Mouse (Mus musculus): ENCODE measurements around the gene Hibadh.
A peak's percentile ranks its signal among the peaks of the same experiment; 100 is the strongest.

Hibadh gene

DNA sequence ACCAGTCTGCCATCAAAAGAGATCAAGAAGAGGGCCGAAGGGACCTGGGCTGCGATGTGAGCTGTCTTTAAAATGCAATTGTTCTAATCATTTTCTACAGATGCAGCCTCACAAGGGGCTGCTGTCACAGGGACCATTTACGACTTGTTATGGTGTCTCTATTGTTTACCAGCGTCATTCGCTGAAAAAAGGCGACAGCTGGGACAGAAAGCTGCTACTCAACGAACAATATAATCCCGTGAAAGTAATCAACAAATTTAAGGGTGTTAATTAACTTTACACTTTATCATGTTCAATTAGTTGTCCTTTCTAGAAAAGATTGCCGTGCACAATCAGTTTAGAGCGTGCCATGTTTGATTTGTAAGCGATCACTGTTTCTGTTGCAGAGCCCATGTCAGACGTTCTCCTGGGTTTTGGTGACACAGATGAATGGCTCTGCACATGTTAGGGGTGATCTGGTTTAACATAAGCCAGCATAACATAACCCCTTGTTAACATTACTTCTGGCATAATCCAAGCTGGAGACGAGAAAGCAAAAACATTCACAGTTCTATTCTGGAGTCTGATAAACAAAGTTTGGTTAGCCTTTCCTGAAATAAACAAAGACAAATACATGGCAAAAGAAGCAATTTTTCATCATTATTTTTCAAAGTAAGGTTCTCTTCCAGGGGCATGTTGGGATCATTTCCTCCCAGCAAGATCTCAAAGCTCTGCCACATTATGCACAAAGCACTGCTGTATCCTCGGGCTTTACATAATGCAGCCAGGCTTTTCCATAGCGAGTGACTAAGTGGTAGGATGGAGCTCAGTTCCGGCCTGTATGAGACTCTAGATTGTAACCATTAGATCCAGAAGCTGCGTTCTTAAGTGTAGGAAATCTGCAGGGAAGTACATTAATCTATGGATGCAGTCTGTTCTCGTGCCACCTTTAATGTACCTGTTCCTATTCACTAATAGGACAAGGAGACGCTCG lies 72.6 kb downstream of the Hibadh start:
- DNase-seq: no peak

DNA sequence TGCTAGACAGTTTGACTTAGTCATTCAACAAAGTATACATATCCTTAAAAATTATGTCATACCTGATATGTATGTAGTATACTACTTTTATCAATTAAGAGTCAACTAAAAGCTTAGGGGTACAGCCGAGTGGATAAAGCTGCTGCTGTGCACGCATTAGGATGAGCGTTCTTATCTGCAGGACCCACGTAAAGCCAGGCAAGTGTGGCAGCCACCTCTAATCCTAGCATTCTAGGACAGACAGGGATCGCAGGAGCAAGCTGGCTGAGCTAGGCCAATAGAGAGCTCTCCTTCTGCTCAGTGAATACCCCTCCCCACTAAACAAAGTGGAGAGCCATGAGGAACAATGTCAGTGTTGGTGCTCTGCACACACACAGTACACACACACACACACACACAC lies 75.0 kb downstream of the Hibadh start:
- no peak for DNase-seq

DNA sequence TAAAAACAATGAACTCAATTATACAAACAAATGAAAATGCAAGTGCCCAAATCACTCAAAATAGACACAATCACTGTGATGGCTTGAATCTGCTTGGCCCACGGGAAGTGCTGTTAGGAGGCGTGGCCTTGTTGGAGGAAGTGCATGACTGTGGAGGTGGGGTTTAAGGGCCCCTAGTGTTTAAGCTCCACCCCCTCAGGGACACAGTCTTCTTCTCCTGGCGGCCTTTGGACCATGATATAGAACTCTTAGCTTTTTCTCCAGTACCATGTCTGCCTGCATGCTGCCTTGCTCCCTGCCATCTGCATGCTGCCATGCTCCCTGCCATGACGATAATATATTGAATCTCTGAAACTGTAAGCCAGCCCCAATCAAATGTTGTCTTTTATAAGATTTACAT lies 77.2 kb downstream of the Hibadh start:
- DNase-seq: no peak

DNA sequence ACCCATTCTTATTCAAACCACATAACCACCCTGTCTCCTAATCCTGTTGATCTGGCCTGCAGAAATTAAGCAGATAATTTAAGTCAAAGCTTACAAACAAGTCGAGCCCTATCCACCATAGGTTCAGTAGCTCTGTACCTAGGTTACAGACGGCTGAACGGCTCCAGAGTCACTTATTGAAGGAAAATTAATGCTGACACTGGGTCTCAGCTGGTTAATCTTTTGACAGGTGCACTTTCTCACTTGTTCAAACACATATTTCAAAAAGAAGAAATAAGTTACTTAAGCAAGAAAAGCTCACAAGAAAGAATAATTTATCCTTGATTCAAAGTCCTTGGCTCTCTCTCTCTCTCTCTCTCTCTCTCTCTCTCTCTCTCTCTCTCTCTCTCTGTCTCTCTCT lies 81.1 kb downstream of the Hibadh start:
- DNase-seq: no peak

DNA sequence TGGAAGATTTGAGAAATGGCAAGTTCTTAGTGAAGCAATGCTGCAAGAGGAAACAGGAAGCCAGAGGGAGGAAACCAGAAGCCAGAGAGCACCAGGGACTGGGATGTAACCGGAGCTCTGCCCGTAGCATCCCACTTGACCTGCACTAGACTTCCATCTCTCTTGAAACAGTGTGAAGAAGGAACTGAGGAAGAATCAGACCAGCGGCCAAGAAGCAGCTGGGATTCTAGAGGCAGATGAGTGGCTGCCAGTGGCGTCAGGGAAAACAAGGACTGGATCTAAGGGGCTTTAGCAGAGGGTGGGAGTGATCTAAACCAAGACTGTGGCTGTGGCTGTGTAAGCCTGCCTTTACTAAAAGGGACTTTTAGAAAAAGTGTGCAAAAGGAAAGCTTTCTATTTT lies 95.8 kb downstream of the Hibadh start:
- no peak for DNase-seq

DNA sequence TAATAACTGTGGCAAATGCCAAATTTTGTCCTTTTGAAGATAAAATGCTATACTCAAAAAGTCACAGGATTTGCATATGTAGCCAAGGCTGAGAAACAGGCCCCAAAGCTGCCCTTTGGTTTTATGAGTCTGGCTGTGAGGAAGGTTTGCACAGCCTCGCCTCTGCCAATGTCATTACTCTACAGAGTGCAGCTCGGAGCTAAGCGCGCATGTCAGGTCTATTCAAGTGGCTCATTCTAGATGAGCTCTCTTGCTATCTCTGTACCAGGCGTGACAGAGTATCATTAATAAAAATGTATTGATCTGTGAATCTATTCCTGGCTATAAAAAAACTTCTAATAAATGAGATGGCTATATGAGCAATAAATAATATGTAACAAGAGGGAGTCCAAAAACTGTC lies 97.7 kb downstream of the Hibadh start:
- DNase-seq: no peak

DNA sequence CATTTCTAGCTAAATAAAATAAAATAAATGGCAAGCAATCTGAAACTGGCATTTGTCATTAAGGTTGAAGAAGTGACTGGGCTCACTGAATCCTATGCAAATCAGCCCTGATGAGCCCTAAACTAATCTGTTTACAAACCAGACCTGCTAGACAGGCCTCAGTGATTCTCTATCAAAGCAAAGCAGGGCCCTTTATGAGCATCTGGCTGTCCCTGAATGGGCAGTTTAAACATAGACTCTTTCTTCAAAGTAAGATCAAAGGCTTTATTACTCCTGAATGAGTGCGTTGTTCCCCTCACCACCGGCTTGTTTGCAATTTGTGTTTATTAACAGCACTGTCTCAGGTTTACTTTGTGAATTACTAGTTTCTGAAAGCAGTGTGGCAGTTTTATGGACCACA lies 100.3 kb downstream of the Hibadh start:
- no peak for DNase-seq

DNA sequence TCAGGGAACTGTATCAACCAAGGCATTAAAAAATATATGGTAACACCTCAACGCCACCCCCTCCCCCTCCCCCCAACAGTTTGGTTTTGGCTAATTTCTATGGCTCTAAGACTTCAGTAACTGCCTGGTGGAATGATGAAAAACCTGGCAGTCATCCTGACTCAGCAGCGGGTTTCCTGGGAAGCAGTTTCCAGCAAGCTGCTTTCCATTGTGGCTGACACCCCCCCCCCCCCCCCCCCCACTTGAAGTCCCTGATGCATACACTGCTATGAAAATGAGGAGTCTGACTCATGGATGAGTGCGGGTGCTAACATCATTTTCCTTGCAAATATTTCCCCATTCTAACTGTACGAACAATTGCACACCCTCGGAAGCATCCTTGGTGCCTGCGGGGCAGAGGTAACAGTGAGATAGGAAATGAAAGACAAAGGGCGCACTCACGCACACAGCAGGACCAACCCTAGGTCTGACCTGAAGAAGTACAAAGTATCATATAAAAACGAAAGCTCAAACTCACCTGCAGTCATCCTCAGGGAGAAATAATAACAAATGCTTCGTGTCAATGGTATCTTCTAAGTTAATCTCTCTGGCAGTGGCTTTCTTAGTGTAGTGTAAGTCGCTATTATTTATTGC lies 105.0 kb downstream of the Hibadh start:
- DNase-seq: no peak

DNA sequence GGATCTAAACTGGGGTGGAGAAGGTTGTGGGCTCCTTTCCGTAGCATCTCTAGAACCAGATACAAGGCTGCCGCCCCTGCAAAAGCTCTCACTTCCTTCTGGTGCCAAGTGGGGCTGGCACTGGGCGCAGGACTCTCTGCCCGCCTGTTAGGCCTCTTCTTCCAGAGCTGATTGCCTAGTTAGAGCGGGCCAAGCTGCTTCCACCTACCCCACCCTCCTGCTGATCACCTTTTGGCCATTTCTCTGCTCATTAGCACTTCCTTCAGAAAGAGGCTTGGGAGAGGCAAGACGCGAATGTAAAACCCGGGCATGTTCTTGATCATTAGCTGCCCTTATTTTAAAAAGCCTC lies 108.1 kb downstream of the Hibadh start:
- peak; percentile 27 to 29 for DNase-seq

DNA sequence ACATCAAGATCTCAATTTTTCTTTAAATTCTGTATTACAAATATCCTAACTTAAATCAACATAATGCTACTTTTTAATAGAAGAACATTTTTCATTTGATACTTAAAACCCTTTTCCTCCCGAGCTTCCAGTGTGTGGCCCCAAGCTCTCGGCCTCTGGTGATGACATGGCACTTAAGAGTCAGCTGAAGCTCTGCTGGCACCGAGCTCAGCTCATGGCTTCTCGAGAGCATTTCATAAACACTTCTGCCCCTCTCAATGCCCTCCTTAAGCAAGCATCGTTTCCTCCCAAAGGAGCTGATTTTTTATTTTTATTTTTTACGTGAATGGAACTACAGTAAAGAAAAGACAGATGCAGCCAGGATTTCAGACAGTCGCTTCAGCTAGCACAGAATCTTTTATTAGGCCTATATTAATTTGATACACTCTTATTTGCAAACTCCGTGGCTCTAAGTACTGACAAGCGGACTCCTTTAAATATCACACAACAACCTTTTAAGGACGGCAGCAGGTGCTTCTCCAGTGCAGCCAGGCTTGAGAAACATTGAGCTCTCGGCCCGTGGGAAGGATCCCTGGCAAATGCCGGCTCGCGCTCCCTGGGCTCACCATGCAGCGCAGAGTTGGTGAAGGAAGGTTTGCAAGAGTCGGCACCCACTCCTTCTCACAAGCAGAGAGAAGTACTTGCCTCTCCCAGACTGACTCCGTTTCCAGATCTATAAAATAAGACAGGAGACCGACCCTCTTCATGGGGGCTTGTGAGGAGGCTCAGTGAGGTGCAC lies 108.6 kb downstream of the Hibadh start:
- no peak for DNase-seq

DNA sequence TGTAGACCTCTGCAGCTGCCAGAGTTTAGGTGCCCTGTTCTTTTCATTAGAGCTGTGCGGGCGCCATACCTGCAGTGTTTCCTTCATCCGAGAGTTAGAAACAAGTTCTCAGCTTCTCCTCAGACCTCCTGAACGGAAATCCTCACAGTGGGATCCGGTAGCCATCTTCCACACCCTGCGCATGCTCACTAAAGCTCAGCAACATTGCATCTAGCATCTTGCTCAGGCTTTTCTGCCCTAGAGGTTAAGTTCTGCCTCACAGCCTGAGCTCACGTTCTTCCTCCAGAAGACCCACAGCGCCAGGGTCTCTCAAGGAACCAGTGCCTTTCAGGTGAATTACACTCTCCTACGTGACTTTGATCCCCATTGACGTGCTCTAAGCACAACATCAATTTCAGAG lies 109.3 kb downstream of the Hibadh start:
- DNase-seq: no peak

DNA sequence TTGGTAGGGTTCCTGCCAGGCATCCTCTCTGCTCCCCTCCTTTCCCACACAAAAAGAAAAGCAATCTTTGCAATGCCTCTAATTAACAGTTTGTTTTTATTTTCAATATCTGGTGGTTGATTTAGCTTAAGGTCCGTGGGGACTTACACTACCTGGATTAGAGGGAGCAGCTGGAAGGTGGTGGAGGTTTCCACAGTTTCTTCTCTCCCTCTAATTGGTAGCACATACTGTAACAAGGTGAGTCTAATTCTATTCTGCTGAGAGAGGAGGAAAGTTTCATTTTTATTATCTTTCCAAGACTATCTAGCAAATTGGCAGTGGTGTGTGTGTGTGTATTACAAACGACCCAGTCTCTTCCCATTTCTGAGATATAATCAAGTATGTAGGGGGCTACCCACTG lies 116.0 kb downstream of the Hibadh start:
- no peak for DNase-seq

DNA sequence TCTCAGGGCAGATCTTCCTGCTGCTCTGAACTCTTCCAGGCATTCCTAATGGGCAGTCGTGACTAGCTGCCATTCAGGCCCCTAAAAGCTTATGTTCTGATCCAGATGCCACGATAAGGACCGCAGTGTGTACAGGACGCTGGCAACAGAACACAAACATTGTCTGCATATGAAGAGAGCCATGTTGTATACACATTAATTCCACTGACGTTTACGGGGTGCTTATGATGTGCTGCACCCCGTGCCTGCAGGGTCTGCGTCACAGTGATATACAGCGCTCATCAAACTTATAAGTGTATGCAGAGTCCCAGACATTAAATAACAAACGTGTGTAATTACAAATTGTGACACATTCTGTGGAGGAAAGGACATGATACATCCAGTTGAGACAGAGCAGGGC lies 121.5 kb downstream of the Hibadh start:
- DNase-seq: no peak

DNA sequence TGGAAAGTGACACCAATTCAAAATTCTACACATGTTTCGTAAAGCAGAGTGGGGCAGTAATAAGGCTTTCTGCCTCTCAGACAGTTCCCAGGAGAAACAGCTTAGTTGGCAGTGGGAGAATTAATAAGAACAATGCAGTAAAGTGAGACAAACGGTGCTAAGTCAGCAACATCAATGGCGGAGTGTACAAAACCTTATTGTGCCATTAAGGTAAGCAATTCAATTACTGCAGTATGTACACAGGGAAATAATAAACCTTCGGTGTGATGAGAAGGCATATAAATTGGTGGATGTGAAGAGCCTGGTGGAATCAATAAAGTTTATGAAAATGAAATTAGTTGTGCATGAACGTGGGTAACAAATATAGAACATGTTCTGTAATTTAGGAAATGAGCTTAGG lies 122.9 kb downstream of the Hibadh start:
- DNase-seq: no peak

DNA sequence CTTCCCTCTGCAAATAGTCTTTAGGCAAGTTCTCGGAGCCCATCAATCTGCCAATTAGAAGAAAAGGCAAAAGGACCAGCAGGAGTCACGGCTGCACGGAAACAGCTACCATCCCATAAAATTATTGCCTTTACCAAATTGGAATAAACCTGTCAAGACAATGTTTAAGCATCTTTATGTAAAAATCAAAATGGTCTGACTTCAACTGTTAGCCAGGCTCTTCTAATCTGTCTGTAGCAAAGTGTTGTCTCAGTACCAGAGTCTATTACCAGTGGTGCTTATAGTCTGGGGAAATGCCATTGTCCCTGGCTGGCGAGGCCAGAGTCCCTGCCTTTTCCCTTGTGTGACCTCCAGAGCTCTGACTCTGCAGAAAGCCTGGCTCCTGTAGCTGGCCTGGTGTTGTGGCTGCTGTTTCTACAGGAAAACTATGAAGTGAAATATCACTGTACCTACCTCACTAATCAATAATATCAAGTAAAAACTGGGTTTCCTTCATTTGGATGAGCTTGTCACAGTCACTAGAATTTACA lies 126.2 kb downstream of the Hibadh start:
- no peak for DNase-seq

DNA sequence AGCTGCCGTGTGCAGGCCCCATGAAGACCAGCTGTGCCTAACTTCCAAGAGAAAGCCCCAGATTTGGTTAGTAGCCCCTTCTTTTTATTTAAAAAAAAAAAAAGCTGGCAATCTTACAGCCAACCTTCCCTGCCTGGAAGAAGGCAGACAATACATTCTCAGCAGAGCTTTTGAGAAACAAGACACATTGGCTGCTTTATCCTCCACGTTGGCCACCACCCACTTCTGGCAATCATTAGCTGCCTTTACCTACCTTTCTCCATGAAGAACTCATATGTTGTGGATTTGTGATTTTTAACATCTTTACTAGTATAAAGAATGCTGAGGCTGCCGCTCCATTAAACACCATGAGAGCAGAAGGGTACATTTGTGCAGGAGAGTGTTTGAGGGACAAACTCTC lies 131.4 kb downstream of the Hibadh start:
- no peak for DNase-seq

DNA sequence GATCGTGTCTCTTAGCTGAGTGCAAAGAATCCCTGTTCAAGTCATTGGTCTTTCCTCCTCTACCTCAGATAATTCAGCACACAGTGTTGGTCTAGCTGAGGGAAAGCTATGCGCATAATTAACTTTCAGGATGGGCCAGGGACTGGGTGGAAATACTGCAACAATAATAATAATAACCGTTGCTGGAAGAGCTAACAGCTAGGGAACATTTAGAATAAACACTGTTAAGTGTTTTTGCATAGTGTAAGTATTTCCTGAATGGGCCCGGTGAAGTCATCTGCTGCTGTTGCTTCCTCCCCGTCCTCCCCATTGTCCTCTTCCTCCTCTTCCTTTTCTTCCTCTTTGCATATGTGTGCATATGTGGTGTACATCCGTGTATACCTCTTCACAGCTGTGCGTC lies 132.2 kb downstream of the Hibadh start:
- no peak for DNase-seq

DNA sequence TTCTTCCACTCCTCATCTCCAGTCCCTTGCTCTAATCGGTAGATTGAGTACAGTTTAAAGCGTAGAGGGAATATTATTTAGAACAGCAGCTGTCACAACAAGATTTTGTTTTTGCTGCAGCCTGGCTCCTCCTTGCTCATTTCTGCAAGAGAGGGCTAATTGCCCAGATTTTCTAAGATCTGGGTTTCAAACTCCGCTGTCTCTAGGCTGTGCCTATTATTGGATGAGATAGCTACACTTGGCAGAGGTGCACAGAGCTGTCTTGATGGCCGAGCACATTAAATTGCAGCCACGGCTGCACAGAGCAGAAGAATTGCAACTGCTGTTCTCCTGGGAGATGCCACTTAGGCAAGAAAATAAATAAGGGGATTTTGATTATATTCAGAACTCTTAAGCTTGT lies 133.0 kb downstream of the Hibadh start:
- DNase-seq: no peak

DNA sequence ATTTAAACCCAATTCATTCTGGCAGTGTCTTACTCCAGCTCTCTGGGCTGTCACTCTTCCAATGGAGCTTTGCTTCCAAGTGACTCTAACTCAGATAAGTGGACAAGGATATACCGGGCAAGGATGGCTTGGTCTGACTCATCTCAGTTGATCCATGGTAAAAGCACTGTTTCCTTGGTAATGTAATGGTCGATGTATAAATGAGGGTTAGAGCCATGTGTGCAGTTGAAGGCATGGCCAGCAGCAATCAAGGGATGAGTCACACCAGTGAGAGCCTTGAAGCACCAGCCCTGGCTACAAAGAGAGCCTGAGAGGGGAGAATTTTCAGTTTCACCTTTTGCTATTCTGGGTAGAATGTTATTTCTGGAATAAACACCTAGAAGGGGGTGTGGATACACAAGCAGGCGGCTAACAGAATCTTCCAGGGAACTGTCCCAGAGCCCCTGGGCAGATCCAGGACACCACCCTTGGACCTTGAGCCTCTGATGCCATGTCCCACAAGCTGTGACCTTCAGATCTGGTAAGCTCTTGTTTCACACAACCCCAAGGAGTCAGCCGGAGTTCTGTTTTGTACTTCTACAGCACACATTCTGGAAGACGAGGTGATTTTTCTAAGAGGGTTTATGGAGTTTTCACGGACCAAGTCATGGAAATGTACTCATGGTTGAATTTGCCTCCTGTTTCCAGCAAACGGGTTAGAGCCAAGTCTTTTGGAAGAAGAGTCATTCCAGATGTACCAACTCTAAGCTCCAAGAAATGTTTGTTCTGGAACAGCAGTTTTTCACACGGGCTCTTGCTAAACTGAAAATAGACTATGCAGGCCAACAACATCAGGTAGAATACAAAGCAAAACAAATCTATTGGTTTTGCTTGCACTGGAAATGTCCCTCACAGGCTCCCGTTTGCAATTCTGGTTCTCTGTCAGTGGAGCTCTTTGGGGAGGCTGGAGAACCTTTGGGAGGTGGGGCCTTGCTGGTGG lies 134.1 kb downstream of the Hibadh start:
- DNase-seq: peak; percentile 12 to 23

DNA sequence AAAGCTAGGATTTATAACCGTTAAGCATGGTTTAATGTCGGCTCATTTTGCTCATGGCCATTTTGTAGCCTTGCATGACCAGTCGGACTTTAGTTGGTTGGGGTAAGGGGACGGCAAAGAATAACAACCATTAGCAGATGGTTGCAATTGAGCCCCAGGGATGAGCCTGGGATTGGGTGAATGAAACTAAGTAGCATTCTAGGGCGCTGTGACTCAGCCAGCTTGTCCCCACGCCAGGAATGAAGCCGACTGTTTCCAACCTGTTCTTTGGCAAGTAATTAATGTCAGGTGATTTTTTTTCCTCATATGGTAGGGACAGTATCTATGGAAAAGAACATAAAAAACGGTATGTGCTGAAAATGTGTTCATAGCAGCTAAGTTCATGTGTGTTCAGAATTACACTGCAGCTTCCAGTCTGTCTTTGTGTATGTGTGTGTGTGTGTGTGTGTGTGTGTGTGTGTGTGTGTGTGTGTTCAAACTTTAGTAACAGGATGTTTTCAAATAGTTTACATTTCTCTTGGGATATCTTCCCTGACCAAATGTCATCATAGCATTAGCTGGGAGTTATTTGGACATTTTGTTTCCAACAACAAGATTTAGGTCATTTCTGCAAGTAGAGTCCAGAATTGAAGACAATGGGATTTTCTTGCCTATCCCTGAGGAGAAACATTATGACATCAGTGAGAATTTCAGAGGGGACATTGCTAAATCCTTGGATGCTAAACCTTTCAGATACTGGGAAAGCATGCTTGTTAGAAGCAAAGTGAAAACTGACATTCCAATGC lies 135.3 kb downstream of the Hibadh start:
- peak; percentile 75 to 77 for DNase-seq

DNA sequence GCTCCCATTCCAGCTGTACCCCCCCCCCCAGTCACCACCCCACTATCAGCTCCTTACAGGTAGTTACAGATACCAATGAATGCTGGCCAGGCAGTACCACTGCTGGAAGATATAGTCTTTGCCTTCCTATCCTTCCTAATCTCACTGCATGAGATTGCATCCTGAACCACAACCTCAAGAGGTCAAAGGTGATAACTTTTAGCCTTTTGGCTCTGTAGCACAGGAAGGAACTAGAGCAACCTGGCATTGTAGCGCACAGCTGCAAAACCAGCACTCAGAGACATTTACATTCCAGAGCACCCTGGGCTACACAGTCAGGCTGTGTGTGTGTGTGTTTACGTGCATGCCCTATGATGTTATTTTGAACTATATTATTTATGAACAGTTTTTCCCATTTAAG lies 137.2 kb downstream of the Hibadh start:
- no peak for DNase-seq

All from cerebellum, adult 18-20 months (tissue).